Mouse (Mus musculus): ENCODE measurements around the gene Phlpp2. TPM values are rescaled to one million over a fixed set of nuclear protein-coding genes. Genes with fewer than 3 reads are reported as not detected.

Phlpp2 gene
- polyA plus RNA-seq, 1 experiment from 2014 or later, result 2.9 TPM

DNA sequence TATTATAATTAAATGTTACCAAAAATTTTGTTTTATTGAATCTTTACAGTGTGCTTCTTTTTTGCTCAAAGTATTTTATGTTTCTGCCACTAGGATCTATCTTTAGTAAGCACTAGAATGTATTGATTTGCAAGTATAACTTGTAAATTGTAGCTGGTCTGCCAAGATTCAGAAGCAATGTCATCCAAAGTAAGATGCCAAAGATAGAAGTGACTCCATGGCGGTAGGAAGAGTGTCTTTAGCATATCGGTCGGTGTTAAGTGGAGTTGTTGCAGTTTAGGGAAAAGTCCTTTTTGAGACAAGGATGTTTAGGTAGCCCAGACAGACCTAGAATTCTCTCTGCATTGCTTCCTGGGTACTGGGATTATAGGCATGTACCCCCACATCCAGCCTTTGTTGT is 38.6 kb downstream of the Phlpp2 start:
- 92% methylated on average over 3 of the region's 3 CpGs for WGBS
- Histone ChIP-seq H3K27ac (replicated peaks) (no peak overlapping the region), H3K9me3 (no peaks in the 10 kb centered on the region), H3K4me1 (no peaks in the 10 kb centered on the region), H3K4me3 (no peak overlapping the region), H3K27me3 (replicated peaks; ENCODE audit: low read depth, poor library complexity, severe bottlenecking) (no peaks in the 10 kb centered on the region), H3K36me3 (replicated peaks) (peaks cover 75% of the 10 kb centered on the region)
- no peak for DNase-seq (ENCODE audit: low spot score)

- H3K36me3 ChIP-seq (replicated peaks), result peaks cover 77% of the 10 kb centered on the region
- H3K4me3 ChIP-seq, result no peak overlapping the region
- DNase-seq (ENCODE audit: low spot score), result no peak
- no peaks in the 10 kb centered on the region for H3K4me1 ChIP-seq
- H3K9me3 ChIP-seq, result no peaks in the 10 kb centered on the region
- WGBS, result 96% methylated on average over 4 of the region's 4 CpGs
- no peaks in the 10 kb centered on the region for H3K27me3 ChIP-seq (replicated peaks; ENCODE audit: low read depth, poor library complexity, severe bottlenecking)
- H3K27ac ChIP-seq (replicated peaks), result no peak overlapping the region
Observed at GRCm38 (mm10) chr8:109907376-109907775, 39.0 kb downstream of the Phlpp2 start.

- H3K27ac ChIP-seq (replicated peaks), result no peak overlapping the region
- no peaks in the 10 kb centered on the region for H3K4me1 ChIP-seq
- H3K9me3 ChIP-seq, result no peaks in the 10 kb centered on the region
- no peaks in the 10 kb centered on the region for H3K27me3 ChIP-seq (replicated peaks; ENCODE audit: low read depth, poor library complexity, severe bottlenecking)
- DNase-seq (ENCODE audit: low spot score), result peak; percentile 28
- 62% methylated on average over 4 of the region's 4 CpGs for WGBS
- H3K4me3 ChIP-seq, result no peak overlapping the region
- peaks cover 92% of the 10 kb centered on the region for H3K36me3 ChIP-seq (replicated peaks)
Observed at GRCm38 (mm10) chr8:109917277-109917676, 48.9 kb downstream of the Phlpp2 start.

DNA sequence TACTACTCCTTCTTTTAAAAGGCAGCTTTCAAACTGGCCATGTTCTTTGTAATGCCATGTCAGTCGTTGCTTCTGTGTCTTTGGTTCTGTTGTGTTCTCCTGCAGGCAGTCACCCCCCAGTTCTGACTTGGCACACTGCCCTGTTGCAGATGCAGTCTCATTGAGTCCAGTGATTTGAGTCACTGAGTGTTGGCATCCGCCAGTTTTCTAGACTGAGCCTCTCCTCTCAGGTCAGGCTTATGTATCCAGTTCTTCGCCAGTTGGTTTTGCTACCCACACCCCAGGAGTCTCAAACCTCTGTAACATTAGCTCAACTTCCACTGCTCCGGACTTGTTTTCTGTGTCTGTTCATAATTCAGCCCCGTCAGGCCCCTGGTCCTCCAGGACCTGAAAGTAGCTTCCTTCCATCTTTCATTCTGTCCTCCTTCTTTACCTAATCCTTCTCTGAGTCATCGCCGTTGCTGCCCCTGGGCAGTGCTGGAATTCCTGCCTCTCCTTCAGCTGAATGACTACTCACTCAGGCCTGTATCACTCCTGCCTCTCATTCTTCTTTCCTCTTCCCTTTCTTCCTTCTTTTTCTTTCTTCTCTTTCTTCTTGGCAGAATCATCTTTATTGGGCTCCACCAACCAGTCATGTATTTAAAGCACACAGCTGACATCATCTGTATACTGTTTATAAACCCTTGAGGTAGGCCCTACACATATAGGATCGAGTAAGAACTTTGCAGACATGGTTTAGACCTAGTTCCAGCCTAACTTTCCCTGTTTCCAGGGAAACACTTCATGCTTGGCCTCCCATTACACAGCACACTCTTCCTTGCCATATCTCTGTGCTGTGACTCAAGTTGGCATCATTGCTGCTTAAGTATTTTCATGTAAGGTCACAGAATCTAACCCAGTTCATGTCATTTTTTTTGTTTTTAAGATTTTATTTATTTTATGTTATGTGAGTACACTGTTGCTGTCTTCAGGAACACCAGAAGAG is 52.4 kb downstream of the Phlpp2 start:
- H3K9me3 ChIP-seq, result no peaks in the 10 kb centered on the region
- H3K27ac ChIP-seq (replicated peaks), result no peak overlapping the region
- no peak overlapping the region for H3K4me3 ChIP-seq
- H3K4me1 ChIP-seq, result no peaks in the 10 kb centered on the region
- peaks cover 78% of the 10 kb centered on the region for H3K36me3 ChIP-seq (replicated peaks)
- no peaks in the 10 kb centered on the region for H3K27me3 ChIP-seq (replicated peaks; ENCODE audit: low read depth, poor library complexity, severe bottlenecking)
- WGBS, result 89% methylated on average over 8 of the region's 8 CpGs
- DNase-seq (ENCODE audit: low spot score), result no peak

- peaks cover 1% of the 10 kb centered on the region; the same call in 1 of the 2 replicates for H3K27me3 ChIP-seq (replicated peaks; ENCODE audit: low read depth, poor library complexity, severe bottlenecking)
- peaks cover under 1% of the 10 kb centered on the region; the same call in 1 of the 2 replicates for H3K4me1 ChIP-seq
- H3K27ac ChIP-seq (replicated peaks), result no peak overlapping the region
- H3K4me3 ChIP-seq, result no peak overlapping the region
- peaks cover 60% of the 10 kb centered on the region for H3K36me3 ChIP-seq (replicated peaks)
- 89% methylated on average over 2 of the region's 2 CpGs for WGBS
- H3K9me3 ChIP-seq, result no peaks in the 10 kb centered on the region
- no peak for DNase-seq (ENCODE audit: low spot score)
Observed at GRCm38 (mm10) chr8:109941606-109942360, 73.4 kb downstream of the Phlpp2 start.

GRCm38 (mm10) chr8:109945153-109945632 is 76.9 kb downstream of the Phlpp2 start:
- no peak for DNase-seq (ENCODE audit: low spot score)
- H3K4me1 ChIP-seq, result peaks cover 17% of the 10 kb centered on the region
- no peak overlapping the region for H3K27ac ChIP-seq (replicated peaks)
- WGBS, result 70% methylated on average over 9 of the region's 9 CpGs
- H3K4me3 ChIP-seq, result no peak overlapping the region
- no peaks in the 10 kb centered on the region for H3K9me3 ChIP-seq
- H3K27me3 ChIP-seq (replicated peaks; ENCODE audit: low read depth, poor library complexity, severe bottlenecking), result peaks cover 33% of the 10 kb centered on the region
- H3K36me3 ChIP-seq (replicated peaks), result peaks cover 27% of the 10 kb centered on the region

GRCm38 (mm10) chr8:109945694-109946093 is 77.4 kb downstream of the Phlpp2 start:
- Histone ChIP-seq H3K27me3 (replicated peaks; ENCODE audit: low read depth, poor library complexity, severe bottlenecking) (peaks cover 34% of the 10 kb centered on the region), H3K36me3 (replicated peaks) (peaks cover 22% of the 10 kb centered on the region), H3K4me3 (no peak overlapping the region), H3K4me1 (peaks cover 17% of the 10 kb centered on the region), H3K27ac (replicated peaks) (no peak overlapping the region), H3K9me3 (no peaks in the 10 kb centered on the region)
- WGBS, result 89% methylated on average over 7 of the region's 7 CpGs
- DNase-seq (ENCODE audit: low spot score), result no peak

GRCm38 (mm10) chr8:109946272-109946671 is 77.9 kb downstream of the Phlpp2 start:
- H3K36me3 ChIP-seq (replicated peaks), result peaks cover 17% of the 10 kb centered on the region
- no peak overlapping the region for H3K27ac ChIP-seq (replicated peaks)
- no peaks in the 10 kb centered on the region for H3K9me3 ChIP-seq
- DNase-seq (ENCODE audit: low spot score), result no peak
- H3K27me3 ChIP-seq (replicated peaks; ENCODE audit: low read depth, poor library complexity, severe bottlenecking), result peaks cover 34% of the 10 kb centered on the region
- peaks cover 17% of the 10 kb centered on the region for H3K4me1 ChIP-seq
- WGBS, result 89% methylated on average over 7 of the region's 7 CpGs
- no peak overlapping the region for H3K4me3 ChIP-seq

GRCm38 (mm10) chr8:109947447-109948284 is 79.3 kb downstream of the Phlpp2 start:
- H3K27ac ChIP-seq (replicated peaks), result peak overlapping the region; percentile 59
- H3K27me3 ChIP-seq (replicated peaks; ENCODE audit: low read depth, poor library complexity, severe bottlenecking), result peaks cover 39% of the 10 kb centered on the region
- 2% methylated on average over 26 of the region's 26 CpGs for WGBS
- peak overlapping the region; percentile 59 for H3K4me3 ChIP-seq
- H3K9me3 ChIP-seq, result no peaks in the 10 kb centered on the region
- peak; percentile 58 for DNase-seq (ENCODE audit: low spot score)
- peaks cover 17% of the 10 kb centered on the region for H3K4me1 ChIP-seq
- H3K36me3 ChIP-seq (replicated peaks), result peaks cover 8% of the 10 kb centered on the region

- peaks cover 39% of the 10 kb centered on the region for H3K27me3 ChIP-seq (replicated peaks; ENCODE audit: low read depth, poor library complexity, severe bottlenecking)
- DNase-seq (ENCODE audit: low spot score), result no peak
- 4% methylated on average over 19 of the region's 19 CpGs for WGBS
- no peaks in the 10 kb centered on the region for H3K9me3 ChIP-seq
- peak overlapping the region; percentile 59 for H3K4me3 ChIP-seq
- H3K4me1 ChIP-seq, result peaks cover 17% of the 10 kb centered on the region
- H3K27ac ChIP-seq (replicated peaks), result peak overlapping the region; percentile 59
- peaks cover 8% of the 10 kb centered on the region for H3K36me3 ChIP-seq (replicated peaks)
Observed at GRCm38 (mm10) chr8:109948285-109948564, 79.9 kb downstream of the Phlpp2 start.

DNA sequence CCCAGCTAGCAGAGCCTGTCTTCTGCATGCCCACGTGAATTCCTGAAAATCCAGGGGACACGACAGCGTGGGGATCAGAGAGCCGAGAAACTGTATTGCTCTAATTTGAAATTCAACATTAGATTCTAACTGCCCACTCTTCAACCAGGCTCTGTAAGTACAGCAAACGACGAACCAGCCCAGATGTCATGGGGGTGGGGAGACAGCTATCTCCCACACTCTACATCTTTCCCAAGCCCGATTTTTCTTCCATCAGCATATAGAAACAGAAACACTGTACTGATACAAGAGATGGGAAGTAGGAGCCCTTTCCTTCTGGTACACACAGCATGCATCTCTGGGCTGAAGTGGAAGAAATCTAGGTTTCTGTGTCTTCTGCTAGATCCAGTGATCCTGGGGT is 83.8 kb downstream of the Phlpp2 start:
- Histone ChIP-seq H3K9me3 (no peaks in the 10 kb centered on the region), H3K4me1 (peaks cover 31% of the 10 kb centered on the region), H3K27ac (replicated peaks) (no peak overlapping the region), H3K36me3 (replicated peaks) (no peaks in the 10 kb centered on the region), H3K4me3 (no peak overlapping the region), H3K27me3 (replicated peaks; ENCODE audit: low read depth, poor library complexity, severe bottlenecking) (peaks cover 34% of the 10 kb centered on the region)
- WGBS, result 83% methylated on average over 7 of the region's 7 CpGs
- no peak for DNase-seq (ENCODE audit: low spot score)

DNA sequence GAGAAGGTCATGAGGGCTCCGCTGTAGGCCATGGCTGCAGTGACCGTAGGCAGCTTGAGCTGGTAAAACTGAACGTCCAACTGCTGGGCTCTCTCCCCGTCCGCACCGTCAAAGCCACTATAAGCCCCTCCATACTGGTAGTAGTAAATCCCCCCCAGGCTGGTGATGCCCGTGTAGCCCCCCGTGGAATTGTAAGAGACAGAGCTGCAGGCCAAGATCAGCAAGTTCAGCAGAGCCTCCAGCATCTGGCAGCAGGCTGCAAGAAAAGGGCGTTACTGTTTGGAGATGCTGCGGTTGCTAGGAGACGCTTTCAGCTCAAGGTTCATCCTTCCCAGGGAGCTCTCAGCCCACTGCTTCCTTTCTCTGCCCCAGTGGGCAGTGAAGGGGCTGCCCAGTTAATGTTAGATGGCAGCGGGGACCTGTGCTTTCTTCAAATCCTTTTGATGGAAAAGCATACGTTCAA is 86.2 kb downstream of the Phlpp2 start:
- H3K9me3 ChIP-seq, result no peaks in the 10 kb centered on the region
- DNase-seq (ENCODE audit: low spot score), result peak; percentile 49
- no peak overlapping the region for H3K27ac ChIP-seq (replicated peaks)
- 49% methylated on average over 13 of the region's 13 CpGs for WGBS
- peaks cover 31% of the 10 kb centered on the region for H3K4me1 ChIP-seq
- no peak overlapping the region for H3K4me3 ChIP-seq
- H3K27me3 ChIP-seq (replicated peaks; ENCODE audit: low read depth, poor library complexity, severe bottlenecking), result peaks cover 27% of the 10 kb centered on the region
- no peaks in the 10 kb centered on the region for H3K36me3 ChIP-seq (replicated peaks)
